Mouse (Mus musculus): ENCODE results near the gene H1f0.

H1f0 gene

DNA sequence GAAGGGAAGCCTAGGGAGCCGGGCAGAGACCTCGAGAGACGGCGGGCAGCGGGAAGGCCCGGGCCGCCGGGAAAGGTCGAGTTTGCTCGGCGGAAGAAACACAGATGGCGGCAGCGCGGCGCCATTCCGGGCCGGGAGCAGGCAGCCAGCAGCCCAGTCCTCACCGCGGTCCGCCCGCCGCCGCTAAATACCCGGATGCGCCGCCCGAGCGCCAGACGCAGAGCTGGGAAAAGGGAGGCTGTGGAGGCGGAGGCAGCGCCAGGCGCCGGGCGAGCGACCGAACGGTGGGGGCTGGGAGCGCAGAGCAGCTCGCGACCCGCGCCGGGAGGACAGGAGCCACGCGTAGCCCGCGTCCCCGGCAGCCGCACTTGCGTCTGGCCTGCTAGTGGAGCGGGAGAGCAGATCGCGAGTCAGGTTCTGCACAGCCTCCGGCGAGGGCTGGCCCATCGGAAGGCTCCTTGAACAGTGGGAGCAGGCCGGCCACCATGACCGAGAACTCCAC is at the start of gene H1f0:
Gene H1f0 (plus strand): TSS at position 214 of the 502 bp plus-strand sequence.
- DNase-seq (ENCODE audit: low spot score) = peak; percentile 96

DNA sequence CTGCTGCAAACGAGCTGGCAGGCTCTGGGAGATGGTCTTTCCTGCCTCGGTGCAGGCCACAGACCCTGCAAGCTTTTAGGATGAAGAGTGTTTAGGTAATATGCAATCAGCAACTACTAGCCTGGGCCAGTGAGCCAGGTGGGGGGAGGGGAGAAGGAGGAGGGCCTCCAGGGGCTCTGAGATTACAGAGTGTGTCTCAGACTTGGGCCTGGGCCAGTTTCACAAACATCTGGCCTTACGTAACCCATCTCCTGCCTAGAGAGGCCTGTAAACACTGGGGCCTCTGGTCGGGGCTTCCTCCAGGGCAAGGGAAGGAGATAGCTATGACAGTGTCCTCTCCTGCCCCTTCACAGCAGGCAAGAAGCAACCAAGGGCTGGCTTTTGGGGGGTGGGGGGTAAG is 49.4 kb upstream of the H1f0 start:
- DNase-seq (ENCODE audit: low spot score) = peak; percentile 73

DNA sequence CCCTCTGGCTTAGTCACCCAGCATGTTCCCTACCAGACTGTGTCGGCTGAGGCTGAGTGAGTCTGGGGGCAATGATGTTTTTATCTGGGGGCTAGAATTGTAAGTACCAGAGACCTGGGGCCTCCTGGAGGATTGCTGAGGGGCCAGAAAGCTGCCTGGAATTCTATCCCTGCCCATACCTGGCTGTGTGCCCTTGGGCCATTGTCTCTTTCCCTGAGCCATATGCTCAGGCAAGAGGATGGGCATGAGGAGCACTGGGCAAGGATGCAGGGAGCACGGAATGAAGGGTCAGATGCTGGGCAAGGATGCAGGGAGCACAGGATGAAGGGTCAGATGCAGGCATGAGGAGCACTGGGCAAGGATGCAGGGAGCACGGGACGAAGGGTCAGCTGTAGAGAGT is 48.2 kb upstream of the H1f0 start:
- DNase-seq (ENCODE audit: low spot score) = no peak

GRCm38 (mm10) chr15:78982658-78983435 is 45.4 kb upstream of the H1f0 start:
- peak; percentile 89 for DNase-seq (ENCODE audit: low spot score)

GRCm38 (mm10) chr15:78983436-78984285 is 44.6 kb upstream of the H1f0 start:
- peak; percentile 75 for DNase-seq (ENCODE audit: low spot score)

- DNase-seq (ENCODE audit: low spot score) = no peak
These were observed 43.9 kb upstream of the H1f0 start for GRCm38 (mm10) chr15:78984286-78984778.

GRCm38 (mm10) chr15:78986536-78987220 is 41.6 kb upstream of the H1f0 start:
- no peak for DNase-seq (ENCODE audit: low spot score)

DNA sequence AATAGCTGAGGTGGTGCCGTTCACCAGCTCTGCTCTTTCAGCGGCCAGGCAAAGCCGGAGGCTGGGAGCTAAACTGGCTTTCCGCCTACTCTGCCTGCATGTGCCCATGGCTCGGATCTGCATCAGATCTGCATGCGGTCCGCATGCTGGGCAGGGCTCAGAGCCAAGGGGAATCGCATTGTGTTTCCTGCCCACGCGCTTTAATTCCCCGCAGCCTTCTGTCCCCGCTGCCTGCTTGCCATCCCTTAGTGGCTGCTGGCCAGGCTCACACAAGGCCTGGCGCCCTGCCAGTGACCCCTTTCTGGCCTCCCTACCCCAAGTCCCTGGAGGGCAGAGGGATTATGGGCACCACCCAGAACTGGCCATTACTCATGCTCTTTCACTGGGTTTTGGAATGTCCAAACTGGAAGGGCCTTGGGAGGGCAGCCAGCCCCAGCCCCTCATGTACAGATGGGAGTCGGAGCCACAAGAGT is 39.7 kb upstream of the H1f0 start:
- peak; percentile 81 for DNase-seq (ENCODE audit: low spot score)

DNA sequence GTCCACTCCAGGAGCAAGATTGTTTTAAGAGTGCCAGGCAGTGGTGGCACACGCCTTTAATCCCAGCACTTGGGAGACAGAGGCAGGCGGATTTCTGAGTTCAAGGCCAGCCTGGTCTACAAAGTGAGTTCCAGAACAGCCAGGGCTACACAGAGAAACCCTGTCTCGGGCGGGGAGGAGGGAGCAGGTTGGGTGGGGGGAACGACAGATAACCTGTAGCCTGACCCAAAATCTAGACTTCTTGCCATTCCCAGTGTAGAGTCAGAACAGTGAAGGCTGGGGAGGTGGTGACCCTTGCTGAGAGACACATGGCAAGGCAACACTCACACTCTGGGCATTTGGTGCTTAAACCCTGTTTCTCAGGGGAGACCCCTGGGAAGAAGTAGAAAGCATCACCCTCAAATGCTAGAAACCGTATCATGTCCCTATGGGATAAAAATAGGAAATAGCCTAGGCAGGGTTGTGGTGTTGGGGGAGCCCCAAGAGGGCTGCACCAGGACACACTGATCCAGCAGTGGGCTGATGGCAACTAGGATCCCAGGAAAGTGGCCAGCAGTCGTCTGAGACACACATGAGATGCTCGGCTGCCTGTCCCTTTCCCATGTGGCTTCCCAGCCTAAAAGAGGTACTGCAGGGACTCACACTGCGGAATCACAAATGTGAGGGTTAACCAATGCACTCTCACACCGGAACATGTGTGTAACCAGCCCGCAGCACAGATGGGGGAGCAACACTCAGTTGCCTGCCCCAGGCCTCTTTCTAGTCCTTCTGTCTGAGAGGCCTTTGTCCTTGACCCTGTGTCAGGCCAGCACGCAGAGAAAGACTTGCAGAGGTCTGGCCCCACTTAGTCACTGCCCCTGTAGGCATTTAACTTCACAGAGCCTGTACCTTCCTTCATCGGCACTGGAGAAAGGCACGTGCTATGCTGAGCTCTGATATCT is 38.8 kb upstream of the H1f0 start:
- no peak for DNase-seq (ENCODE audit: low spot score)

DNA sequence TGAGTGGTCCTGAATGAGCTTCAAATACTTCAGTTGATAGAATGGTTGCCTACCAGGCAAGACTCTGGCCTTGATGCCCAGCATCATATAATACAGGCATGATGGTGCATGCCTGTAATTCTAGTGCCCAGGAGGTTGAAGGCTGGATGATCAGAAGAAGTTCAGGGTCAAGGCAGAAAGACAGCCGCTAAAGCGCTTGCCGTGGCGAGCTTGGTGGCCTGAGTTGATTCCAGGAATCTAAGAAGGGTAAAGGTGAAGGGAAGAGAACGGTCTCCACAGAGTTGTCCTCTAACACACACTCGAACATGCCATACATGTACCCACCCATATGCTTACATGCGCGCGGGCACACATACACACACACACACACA is 38.2 kb upstream of the H1f0 start:
- DNase-seq (ENCODE audit: low spot score) = no peak

GRCm38 (mm10) chr15:78990970-78991525 is 37.2 kb upstream of the H1f0 start:
- no peak for DNase-seq (ENCODE audit: low spot score)

DNA sequence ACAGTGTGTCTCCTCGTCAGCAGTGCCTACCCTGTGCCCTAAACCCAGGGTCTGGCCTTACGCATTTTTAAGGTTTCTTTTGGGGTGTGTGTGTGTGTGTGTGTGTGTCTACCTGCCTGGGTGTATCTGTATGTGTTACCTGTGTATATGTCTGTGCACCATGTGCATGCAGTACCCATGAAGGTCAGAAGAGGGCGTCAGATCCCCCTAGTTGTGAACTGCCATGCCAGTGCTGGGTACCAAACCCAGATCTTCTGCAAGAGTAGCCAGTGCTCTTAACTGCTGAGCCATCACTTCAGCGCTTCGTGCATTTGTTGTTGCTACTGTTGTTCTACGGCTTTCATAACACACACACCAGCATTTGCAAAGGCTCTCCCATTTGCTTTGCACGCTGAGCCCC is 36.0 kb upstream of the H1f0 start:
- no peak for DNase-seq (ENCODE audit: low spot score)

GRCm38 (mm10) chr15:78992925-78993324 is 35.3 kb upstream of the H1f0 start:
- no peak for DNase-seq (ENCODE audit: low spot score)

GRCm38 (mm10) chr15:78995916-78996315 is 32.3 kb upstream of the H1f0 start:
- no peak for DNase-seq (ENCODE audit: low spot score)

- DNase-seq (ENCODE audit: low spot score) = no peak
These were observed 31.6 kb upstream of the H1f0 start for GRCm38 (mm10) chr15:78996663-78997062.

- no peak for DNase-seq (ENCODE audit: low spot score)
These were observed 29.9 kb upstream of the H1f0 start for GRCm38 (mm10) chr15:78998348-78998747.

DNA sequence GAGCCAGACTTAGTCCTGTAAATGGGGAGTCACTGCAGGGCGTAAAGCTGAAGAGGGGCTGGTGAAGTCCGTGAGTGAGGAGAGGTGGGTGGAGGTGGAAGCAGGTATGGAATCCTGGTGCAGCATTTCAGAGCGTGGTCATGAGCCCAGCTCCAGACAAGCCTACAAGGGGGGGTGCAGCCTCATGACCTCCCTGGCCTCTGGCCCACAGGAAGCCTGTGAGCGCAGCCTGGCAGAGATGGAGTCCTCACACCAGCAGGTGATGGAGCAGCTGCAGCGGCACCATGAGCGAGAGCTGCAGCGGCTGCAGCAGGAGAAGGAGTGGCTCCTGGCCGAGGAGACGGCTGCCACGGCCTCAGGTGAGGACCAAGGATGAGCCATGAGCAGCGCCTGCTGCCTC is 28.7 kb upstream of the H1f0 start:
- DNase-seq (ENCODE audit: low spot score) = no peak

- no peak for DNase-seq (ENCODE audit: low spot score)
These were observed 27.9 kb upstream of the H1f0 start for GRCm38 (mm10) chr15:79000357-79000791.

DNA sequence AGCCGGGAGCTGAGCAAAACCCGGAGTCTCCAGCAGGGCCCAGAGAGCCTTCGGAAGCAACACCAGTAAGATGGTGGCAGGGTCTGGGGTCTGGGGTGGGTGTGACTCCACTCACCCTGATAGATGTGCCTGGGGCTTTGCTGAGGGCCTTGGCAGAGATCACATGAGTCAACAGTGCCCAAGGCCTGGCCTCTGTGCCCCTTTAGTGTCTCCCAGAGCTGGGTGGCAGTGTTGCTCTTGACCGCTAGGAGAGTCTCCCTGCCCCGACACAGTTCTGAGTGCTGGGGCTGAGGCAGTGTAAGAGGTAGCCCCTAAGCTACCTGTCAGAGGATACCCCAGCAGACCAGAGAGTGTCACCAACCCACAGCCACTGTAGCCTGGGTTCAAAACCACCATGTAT is 26.7 kb upstream of the H1f0 start:
- no peak for DNase-seq (ENCODE audit: low spot score)

GRCm38 (mm10) chr15:79002036-79002435 is 26.2 kb upstream of the H1f0 start:
- peak; percentile 54 for DNase-seq (ENCODE audit: low spot score)

- no peak for DNase-seq (ENCODE audit: low spot score)
These were observed 25.2 kb upstream of the H1f0 start for GRCm38 (mm10) chr15:79003079-79003478.

Measured in ovary, postnatal 36 days (tissue).